Comparison of ENCODE assay signal across 10 mouse cellular contexts in genomic region chr11:30182716-30183411, GRCm38 (mm10).
DNase-seq lines count a peak whose midpoint lies in the region; ATAC-seq and TF ChIP-seq lines count a peak whose summit lies in the region.
"Had no signal": no experiment of that assay in that cellular context is flagged by ENCODE, and none has a peak within 500 bp of the region (broad histone marks: within the 10 kb centered on the region; RNA-seq: fewer than 3 reads in every experiment).

No protein-coding gene starts in this region.

- H3K9me3 ChIP-seq in liver, postnatal 0 days (ENCODE audit: low read length): no peaks in the 10 kb centered on the region

- peak; percentile 82 for ATAC-seq in activated CD4-positive, CD25-positive, alpha-beta regulatory T cell, adult 4 months
- peak; percentile 64 for ATAC-seq in liver, postnatal 0 days
- ATAC-seq: hindbrain, embryonic 16.5 days had no signal

- TF ChIP-seq EP300 in liver, postnatal 0 days (IDR thresholded peaks at IDR 0.05; ENCODE audit: low read depth): no peak

- 32% methylated on average over 8 of the region's 8 CpGs for WGBS in liver, postnatal 0 days (ENCODE audit: insufficient replicate concordance)

- no peak overlapping the region for H3K9ac ChIP-seq in liver, postnatal 0 days (replicated peaks)

- H3K27ac ChIP-seq in liver, postnatal 0 days (ENCODE audit: low read depth): peak overlapping the region; percentile 58

- H3K36me3 ChIP-seq in liver, postnatal 0 days (replicated peaks; ENCODE audit: insufficient read depth, low read length): no peaks in the 10 kb centered on the region

- no peak overlapping the region for H3K4me3 ChIP-seq in liver, postnatal 0 days (ENCODE audit: low read depth, low read length)

- no peak for TF ChIP-seq CTCF in liver, postnatal 0 days (IDR thresholded peaks at IDR 0.05; ENCODE audit: low read depth)

- peak overlapping the region; percentile 16; the same call in 1 of the 2 replicates for H3K4me2 ChIP-seq in liver, postnatal 0 days (ENCODE audit: low read depth, low read length)

- DNase-seq in lung, postnatal 36 days: peak; percentile 57
- DNase-seq in lung, postnatal 10 days: no peak
- no peak for DNase-seq in liver, postnatal 0 days
- peak; percentile 46 for DNase-seq in thymus, postnatal 36 days
- DNase-seq in urinary bladder, adult 18-20 months (ENCODE audit: low spot score in 2 of 2): no peak
- DNase-seq in cerebellum, adult 9-10 months: no peak
- DNase-seq in right cerebral cortex, adult 18-20 months: no peak
- DNase-seq: adrenal gland, postnatal 14 days had no signal

- H3K27me3 ChIP-seq in liver, postnatal 0 days (ENCODE audit: insufficient read depth, low read length): no peaks in the 10 kb centered on the region

- peaks cover 29% of the 10 kb centered on the region for H3K4me1 ChIP-seq in liver, postnatal 0 days (ENCODE audit: insufficient read depth)

Comparison
In these comparisons a context has a peak if more than half of its experiments do, and no peak if none do; other contexts are left out.
1. DNase-seq: peak in lung, postnatal 36 days (single experiment) and thymus, postnatal 36 days (2 of 2); none in lung, postnatal 10 days (single experiment), liver, postnatal 0 days (single experiment), urinary bladder, adult 18-20 months (0 of 2), cerebellum, adult 9-10 months (single experiment) and right cerebral cortex, adult 18-20 months (single experiment).